Mouse (Mus musculus) intestine, postnatal 0 days (tissue): Measurements from ENCODE around the gene Kdm2a. TPM values are rescaled to one million over a fixed set of nuclear protein-coding genes. Genes with fewer than 3 reads are reported as not detected.

Source experiments
- ATAC-seq: fragments of 200-750 bp; cut with Nextera tagmentation; 2 replicates; pipeline ENCODE4 v1.8.0; 2017; ENCODE audit warnings: mild to moderate bottlenecking, moderate TSS enrichment, moderate library complexity
- H3K27ac ChIP-seq: fragments of 300-500 bp; sonication (generic); 2 replicates; pipeline ENCODE4 v1.5.1; 2014; ENCODE audit warnings: mild to moderate bottlenecking, low read depth, low read length, moderate library complexity
- H3K27me3 ChIP-seq: fragments of 300-500 bp; sonication (generic); replicated peaks from 2 replicates; pipeline ENCODE4 v1.6.1; 2014; ENCODE audit warnings: low read length, mixed read lengths; ENCODE audit not compliant: control insufficient read depth, insufficient read depth
- H3K36me3 ChIP-seq: fragments of 300-500 bp; sonication (generic); 2 replicates; pipeline ENCODE4 v1.6.1; 2014; ENCODE audit warnings: mild to moderate bottlenecking, moderate library complexity; ENCODE audit not compliant: control insufficient read depth, insufficient read depth
- H3K4me1 ChIP-seq: fragments of 300-500 bp; sonication (generic); replicated peaks from 2 replicates; pipeline ENCODE4 v1.6.1; 2014; ENCODE audit warnings: antibody characterized with exemption, low read length, mixed read lengths; ENCODE audit not compliant: control insufficient read depth, insufficient read depth
- H3K4me2 ChIP-seq: fragments of 300-500 bp; sonication (generic); replicated peaks from 2 replicates; pipeline ENCODE4 v1.6.1; 2014; ENCODE audit warnings: low read depth, mild to moderate bottlenecking, moderate library complexity
- H3K4me3 ChIP-seq: fragments of 300-500 bp; sonication (generic); 2 replicates; pipeline ENCODE4 v1.5.1; 2014; ENCODE audit warnings: low read depth, low read length
- H3K9ac ChIP-seq: fragments of 300-500 bp; sonication (generic); 2 replicates; pipeline ENCODE4 v1.6.1; 2014; ENCODE audit warnings: mild to moderate bottlenecking, low read depth, low read length
- H3K9me3 ChIP-seq: fragments of 300-500 bp; sonication (generic); 2 replicates; pipeline ENCODE4 v1.6.1; 2016; ENCODE audit warnings: mixed run types; ENCODE audit not compliant: control insufficient read depth
- CTCF ChIP-seq: sonication (generic); IDR thresholded peaks from 2 replicates; pipeline ENCODE4 v1.5.1; 2016; ENCODE audit warnings: low read depth, mild to moderate bottlenecking, control low read depth, antibody characterized with exemption, moderate library complexity
- WGBS: fragments of 180-500 bp; shearing (Covaris S2); extraction: QIAGEN DNeasy Blood & Tissue Kit; methylation state at CpG from one replicate; pipeline ENCODE4 v1.1.7; 2014; 5-methylcytosine and 5-hydroxymethylcytosine counted together
- polyA plus RNA-seq: library from polyadenylated mRNA; unstranded; fragments of >200 nt; fragmentation: Nextera tagmentation; extraction: Ambion mirVana; gene quantifications from 2 replicates; pipeline ENCODE4 v1.2.1, GENCODE M21; 2015

Gene Kdm2a
- polyA plus RNA-seq, 1 experiment from 2014 or later = 21.2 TPM

DNA sequence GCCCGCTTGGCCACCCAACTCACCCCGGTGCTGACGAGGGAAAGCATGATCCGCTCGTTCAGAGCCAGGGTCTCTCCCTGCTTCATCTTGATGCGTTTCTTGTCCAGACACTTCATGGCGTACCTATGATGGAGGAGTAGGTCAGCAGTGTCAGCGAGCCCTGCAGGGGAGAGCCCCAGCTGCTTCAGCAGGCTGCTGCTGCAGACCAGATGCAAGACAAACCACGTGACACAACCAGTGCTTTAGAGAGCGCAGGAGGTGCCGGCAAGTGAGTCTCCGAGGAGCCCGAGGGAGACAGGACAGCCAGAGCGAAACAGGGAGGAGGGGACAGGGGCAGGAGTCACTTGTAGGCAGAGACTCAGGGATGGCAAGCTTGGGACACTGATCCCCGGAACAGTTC is 107.3 kb downstream of the Kdm2a start:
- H3K4me1 ChIP-seq = no peaks in the 10 kb centered on the region
- H3K27ac ChIP-seq = no peak overlapping the region
- H3K4me3 ChIP-seq = no peak overlapping the region
- TF ChIP-seq CTCF = no peak
- no peaks in the 10 kb centered on the region for H3K9me3 ChIP-seq
- no peak for ATAC-seq
- peaks cover 71% of the 10 kb centered on the region for H3K36me3 ChIP-seq
- WGBS = 78% methylated on average over 15 of the region's 15 CpGs
- no peaks in the 10 kb centered on the region for H3K27me3 ChIP-seq
- no peak overlapping the region for H3K4me2 ChIP-seq
- no peak overlapping the region for H3K9ac ChIP-seq

DNA sequence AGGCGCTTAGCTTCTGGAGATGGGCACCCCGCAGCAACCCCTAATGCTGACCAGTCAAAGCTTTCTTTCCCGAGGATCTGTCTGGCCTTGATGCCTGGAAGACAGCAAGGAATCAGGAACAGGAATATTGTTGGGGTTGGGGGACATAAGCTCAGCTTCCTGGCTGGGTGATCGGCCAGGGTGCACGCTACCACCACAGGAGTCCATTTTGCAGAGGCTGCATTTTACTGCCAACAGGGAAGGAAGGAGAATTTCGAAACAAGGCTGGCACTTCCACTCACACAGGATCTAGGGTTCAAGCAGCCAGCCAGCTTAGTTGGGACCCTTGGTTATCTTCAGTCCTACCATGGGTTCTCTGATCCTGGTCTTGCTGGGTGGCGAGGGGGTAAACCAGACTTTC is 114.4 kb downstream of the Kdm2a start:
- H3K9me3 ChIP-seq = no peaks in the 10 kb centered on the region
- peak overlapping the region; percentile 65 for H3K4me3 ChIP-seq
- no peaks in the 10 kb centered on the region for H3K27me3 ChIP-seq
- no peak overlapping the region for H3K27ac ChIP-seq
- no peak overlapping the region for H3K9ac ChIP-seq
- TF ChIP-seq CTCF = no peak
- peaks cover 31% of the 10 kb centered on the region for H3K36me3 ChIP-seq
- H3K4me1 ChIP-seq = no peaks in the 10 kb centered on the region; the same call in 1 of the 2 replicates
- no peak for ATAC-seq
- 41% methylated on average over 7 of the region's 7 CpGs for WGBS
- peak overlapping the region; percentile 92 for H3K4me2 ChIP-seq

GRCm38 (mm10) chr19:4282898-4283553 is 115.1 kb downstream of the Kdm2a start, which contains the start of gene Ankrd13d:
Gene Ankrd13d, minus strand, starts transcription at chr19:4283137.
- under 1% methylated on average over 50 of the region's 50 CpGs for WGBS
- peak within 1 kb of the TSS; percentile 92 for H3K4me2 ChIP-seq
- H3K9ac ChIP-seq = peak within 1 kb of the TSS; percentile 40
- TF ChIP-seq CTCF = peak; percentile 84
- H3K27ac ChIP-seq = no peak within 1 kb of the TSS
- peaks cover 24% of the 10 kb centered on the region for H3K36me3 ChIP-seq
- H3K4me3 ChIP-seq = peak within 1 kb of the TSS; percentile 65
- ATAC-seq = peak; percentile 89
- H3K9me3 ChIP-seq = no peaks in the 10 kb centered on the region
- no peaks in the 10 kb centered on the region for H3K27me3 ChIP-seq
- no peaks in the 10 kb centered on the region; the same call in 1 of the 2 replicates for H3K4me1 ChIP-seq

DNA sequence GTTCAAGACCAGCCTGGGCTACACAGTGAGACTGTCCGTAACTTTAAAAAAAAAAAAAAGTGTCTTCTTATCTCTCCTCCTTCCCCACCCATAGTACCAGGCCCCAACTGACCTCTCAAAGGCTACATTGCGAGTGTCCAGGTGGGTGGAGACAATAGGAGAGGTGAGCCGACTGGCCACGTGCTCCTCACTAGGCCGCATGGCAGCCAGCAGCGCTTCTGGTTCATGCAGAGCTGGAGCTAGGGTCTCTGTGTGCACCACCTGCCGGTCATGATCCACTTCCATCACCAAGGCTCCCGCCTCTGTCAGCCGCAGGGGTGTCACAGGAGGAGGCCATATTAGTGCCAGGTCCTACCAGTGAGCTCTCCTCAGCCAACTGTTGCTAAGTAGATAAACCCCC is 117.7 kb downstream of the Kdm2a start:
- no peaks in the 10 kb centered on the region for H3K27me3 ChIP-seq
- TF ChIP-seq CTCF = no peak
- 91% methylated on average over 9 of the region's 9 CpGs for WGBS
- no peaks in the 10 kb centered on the region for H3K9me3 ChIP-seq
- H3K4me1 ChIP-seq = no peaks in the 10 kb centered on the region; the same call in 1 of the 2 replicates
- H3K4me3 ChIP-seq = no peak overlapping the region
- H3K27ac ChIP-seq = no peak overlapping the region
- H3K4me2 ChIP-seq = no peak overlapping the region
- no peak overlapping the region for H3K9ac ChIP-seq
- H3K36me3 ChIP-seq = peaks cover under 1% of the 10 kb centered on the region; the same call in 1 of the 2 replicates
- no peak for ATAC-seq

DNA sequence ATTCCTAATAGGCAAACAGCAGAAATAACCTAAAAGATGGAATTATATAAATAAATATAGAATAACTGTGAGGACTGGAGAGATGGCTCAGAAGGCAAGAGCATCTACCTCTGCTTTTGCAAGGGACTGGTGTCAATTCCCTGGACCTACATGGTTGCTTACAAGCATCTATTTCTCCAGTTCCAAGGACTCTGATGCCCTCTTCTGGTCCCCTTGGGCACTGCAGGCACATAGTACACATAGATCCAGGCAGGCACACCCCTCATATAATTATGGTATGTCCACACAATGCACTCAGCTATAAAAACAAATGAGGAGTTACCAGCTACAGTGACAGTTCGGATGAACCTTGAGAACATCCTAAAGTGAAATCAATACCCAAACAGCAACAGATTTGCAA is 118.6 kb downstream of the Kdm2a start:
- H3K27me3 ChIP-seq = no peaks in the 10 kb centered on the region
- H3K36me3 ChIP-seq = no peaks in the 10 kb centered on the region
- no peak overlapping the region for H3K4me3 ChIP-seq
- WGBS = 94% methylated on average over 1 of the region's 1 CpGs
- no peak overlapping the region for H3K9ac ChIP-seq
- peak; percentile 56 for TF ChIP-seq CTCF
- H3K9me3 ChIP-seq = no peaks in the 10 kb centered on the region
- no peak overlapping the region for H3K4me2 ChIP-seq
- no peaks in the 10 kb centered on the region; the same call in 1 of the 2 replicates for H3K4me1 ChIP-seq
- no peak overlapping the region for H3K27ac ChIP-seq
- ATAC-seq = no peak

DNA sequence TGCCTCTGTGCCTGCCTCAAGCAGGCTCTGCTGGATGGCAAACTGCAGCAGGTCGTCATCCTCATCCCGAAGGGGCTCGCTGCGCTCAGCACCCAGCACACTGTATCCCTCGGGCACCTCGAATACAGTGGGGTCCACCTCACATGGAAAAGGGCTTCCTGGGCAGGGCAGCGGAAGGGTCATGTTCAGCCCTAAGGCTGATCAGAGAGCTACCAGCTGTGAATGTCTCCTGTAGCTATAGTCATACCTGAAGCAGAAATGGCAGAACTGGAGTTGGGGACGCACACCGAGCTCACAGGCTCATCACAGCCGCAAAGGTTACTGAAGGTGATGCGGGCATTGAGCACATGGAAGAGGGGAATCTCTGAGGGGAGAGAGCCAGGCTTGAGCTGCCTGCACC is 127.1 kb downstream of the Kdm2a start:
- Histone ChIP-seq H3K27me3 (no peaks in the 10 kb centered on the region), H3K4me3 (no peak overlapping the region), H3K36me3 (peaks cover 6% of the 10 kb centered on the region; the same call in 1 of the 2 replicates), H3K9ac (no peak overlapping the region), H3K27ac (no peak overlapping the region), H3K9me3 (no peaks in the 10 kb centered on the region), H3K4me2 (no peak overlapping the region; the same call in 1 of the 2 replicates), H3K4me1 (no peaks in the 10 kb centered on the region)
- no peak for TF ChIP-seq CTCF
- no peak for ATAC-seq
- 96% methylated on average over 11 of the region's 11 CpGs for WGBS
